Mouse (Mus musculus) embryo, embryonic 11 days (tissue): Measurements from ENCODE around the gene Mrpl2.
A peak's percentile ranks its signal among the peaks of the same experiment; 100 is the strongest.

Source experiments
- DNase-seq: peaks from one replicate; pipeline ENCODE4 v3.0.0-alpha.2; 2015

Mrpl2 gene

DNA sequence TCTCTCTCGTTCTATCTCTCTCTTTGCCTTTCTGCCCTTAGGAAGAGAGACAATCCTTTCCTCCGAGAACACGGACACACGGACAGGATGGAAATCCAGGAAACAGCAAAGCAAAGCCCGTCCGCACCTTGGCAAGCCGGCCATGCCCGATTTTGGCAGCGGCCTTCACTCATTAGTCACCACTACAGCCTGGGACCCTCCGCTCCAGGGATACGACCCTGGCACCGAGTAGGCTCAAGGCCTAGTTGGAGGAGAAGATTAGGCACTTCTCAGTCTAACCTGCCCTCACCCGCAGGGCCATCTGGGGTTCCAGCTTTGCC, 17.6 kb upstream of the Mrpl2 start:
- DNase-seq = peak; percentile 59

DNA sequence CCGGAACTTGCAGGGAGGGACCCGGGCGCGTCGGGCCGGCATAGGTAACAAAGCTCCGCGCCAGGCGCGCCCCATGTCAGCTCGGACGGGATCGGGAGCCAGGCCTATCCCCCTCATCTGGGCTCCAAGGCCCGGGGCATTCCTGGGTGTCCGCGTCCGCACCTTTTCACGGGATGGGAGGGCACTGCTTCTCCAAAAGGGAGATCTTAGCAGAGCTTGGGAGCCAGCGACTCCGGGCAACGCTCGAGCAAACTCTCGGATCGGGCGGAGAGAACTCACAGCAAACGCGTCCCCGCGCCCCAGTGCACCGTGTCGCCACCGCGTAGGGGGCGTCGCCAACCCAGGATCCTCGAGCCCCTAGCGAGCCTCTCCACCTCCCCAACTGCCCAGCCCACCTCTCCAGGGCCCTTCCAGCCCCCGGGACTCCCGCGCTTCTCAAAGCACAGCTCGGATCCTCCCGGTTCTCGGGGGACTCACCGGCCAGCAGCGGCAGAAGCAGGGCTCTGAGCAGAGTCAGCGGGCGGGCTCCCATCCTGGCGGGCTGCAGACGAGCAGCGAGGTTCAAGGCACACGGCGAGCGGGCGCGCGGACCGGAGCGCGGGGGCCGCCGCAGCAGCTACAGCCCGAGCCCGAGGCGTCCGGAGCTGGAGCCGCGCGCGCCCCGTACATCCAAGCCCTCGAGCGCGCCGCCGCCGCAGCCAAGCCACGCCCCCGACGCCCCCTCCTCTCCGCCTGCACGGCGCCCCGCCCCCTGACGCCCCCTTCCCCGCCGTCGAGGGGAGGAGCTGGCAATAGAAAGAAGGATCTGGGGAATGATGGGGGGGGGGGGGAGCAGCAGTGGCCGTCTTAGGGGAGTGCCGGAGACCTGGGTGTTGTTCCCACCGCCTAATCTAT, 17.0 kb upstream of the Mrpl2 start, which contains the start of gene Ptk7:
TSS of gene Ptk7 (minus strand) at position 714 of the 894 bp plus-strand sequence.
- DNase-seq = peak; percentile 95

DNA sequence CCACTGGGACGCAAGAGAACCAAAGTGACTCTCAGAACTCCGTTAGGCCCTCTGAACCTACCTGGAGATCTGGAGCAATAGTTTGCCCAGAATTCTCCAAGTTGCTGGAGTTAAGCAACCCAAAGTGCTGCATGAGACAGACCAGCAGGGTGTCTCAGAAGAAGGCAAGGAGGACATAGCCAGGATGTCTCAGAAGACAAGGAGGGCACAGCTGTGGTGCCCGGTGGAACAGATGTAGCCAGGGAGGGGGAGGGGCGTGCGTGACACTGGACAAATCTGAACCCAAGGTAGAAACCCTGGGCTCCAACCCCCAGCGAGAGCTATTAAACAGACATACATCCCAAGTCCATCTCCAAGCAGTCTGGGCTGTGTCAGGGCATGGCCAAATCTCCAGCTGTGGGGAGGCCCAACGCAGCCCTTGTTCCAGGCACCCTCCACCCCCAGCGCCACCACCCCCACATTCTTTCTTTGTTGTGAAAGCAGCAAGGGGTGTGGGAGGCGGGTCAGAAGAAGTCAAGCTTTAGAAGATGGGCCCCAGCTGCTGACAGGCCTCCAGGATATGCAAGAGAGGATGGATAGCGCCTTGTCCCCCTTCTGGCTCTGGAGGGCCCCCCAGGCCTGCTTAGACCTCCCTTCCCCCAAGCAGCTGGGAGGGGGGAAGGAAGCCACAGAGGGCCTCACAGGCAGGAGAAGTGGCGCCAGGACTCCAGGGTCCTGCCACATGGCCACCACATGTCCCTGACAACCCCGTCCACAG, 16.2 kb upstream of the Mrpl2 start:
- DNase-seq = peak; percentile 80

DNA sequence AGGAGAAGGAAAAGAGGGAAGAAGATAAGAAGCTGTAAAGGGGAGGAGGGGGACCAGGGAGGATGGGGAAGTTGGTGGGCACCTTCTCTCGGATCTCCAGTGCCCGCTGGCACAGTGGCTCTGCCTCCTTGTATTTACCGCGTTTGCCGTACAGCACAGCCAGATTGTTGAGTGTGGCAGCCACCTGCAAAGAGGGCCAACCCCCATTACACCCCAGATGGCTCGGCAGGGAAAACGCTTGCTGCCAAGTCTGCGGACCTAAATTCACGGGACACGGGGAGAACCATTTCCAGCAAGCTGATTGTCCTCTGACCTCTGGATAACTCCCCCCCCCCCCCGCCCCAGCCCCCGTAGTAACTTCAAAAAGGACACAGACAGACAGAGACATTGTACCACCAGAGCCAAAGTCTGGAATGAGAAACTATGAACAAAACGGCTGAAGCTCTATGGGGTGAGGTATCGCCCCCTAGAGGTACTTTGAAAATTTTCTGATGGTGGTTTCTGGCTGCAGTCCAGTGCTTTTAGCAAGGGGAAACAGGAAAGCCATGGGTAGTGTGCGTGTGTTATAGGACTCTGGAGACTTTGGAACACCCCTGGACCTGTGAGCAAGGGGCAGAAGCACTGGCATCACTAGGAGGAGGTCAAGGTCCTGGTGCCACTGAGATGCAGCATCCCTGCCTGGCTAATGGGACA, 9.1 kb upstream of the Mrpl2 start:
- peak; percentile 78 for DNase-seq

DNA sequence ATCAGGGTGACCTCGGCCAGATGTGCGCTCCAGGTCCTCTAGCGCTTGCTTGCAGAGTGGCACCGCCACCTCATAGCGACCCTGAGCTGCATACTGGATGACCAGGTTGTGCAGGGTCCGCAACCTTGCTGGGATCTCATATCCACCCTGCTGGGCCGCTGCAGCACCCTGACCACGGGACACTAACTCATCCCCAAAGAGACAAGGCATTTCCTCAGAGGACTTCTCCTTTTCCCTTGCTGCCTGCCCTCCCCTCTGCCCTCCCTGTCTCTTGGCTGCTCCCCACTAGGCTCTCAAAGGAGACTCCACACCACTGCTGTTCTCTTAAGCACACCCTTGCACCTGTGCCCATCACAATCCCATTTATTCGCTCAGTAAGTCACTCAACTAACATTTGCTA, 6.1 kb upstream of the Mrpl2 start:
- no peak for DNase-seq

DNA sequence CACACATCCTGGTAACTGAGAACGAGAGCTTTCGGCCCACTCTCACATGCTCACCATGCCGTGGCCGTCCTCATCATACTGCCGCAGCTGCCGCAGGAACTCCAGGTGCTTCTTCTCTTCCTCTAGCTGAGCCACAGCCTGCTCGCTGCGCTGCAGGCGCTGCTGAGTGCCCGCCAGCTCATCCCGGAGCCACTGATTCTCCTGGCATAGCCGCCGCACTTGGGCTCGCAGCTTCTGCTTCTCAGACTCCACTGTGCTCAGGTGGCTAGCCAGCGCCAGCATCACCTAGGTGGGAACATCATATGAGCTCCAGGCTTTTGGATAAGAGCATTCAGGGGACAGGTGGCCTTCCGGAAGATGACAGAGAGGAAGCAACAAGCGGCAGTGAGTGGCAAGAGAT, 4.0 kb upstream of the Mrpl2 start:
- DNase-seq = no peak

DNA sequence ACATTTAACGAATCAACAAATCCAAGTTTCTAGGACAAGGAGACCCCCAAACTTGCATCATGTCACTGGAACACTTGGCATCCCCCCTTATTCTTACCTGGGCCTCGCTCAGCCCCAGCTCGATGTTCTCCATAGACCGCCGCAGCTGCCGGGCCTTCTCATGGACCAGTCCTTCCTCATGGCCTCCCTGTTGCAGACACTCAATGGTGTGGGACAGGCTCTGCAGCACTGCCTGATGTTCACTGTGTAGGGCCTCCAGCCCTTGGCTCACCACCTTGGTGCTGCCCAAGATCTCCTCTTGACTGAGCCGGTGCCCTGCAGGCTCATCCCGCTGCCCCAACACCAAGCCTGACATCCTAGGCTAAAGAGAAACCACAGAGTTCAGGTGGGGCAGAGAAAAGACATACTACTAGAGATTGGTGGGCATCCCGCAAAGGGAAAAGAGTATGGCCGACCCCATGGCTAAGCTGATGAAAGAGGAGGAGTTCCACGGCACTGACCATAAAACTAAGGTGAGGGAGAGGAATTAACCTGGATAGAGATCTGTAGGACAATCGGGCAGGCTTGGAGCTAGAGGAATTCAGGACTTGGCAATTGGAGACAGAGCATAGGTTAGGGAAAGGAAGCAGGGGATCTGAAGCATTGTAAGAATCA, 1.8 kb upstream of the Mrpl2 start:
- no peak for DNase-seq

DNA sequence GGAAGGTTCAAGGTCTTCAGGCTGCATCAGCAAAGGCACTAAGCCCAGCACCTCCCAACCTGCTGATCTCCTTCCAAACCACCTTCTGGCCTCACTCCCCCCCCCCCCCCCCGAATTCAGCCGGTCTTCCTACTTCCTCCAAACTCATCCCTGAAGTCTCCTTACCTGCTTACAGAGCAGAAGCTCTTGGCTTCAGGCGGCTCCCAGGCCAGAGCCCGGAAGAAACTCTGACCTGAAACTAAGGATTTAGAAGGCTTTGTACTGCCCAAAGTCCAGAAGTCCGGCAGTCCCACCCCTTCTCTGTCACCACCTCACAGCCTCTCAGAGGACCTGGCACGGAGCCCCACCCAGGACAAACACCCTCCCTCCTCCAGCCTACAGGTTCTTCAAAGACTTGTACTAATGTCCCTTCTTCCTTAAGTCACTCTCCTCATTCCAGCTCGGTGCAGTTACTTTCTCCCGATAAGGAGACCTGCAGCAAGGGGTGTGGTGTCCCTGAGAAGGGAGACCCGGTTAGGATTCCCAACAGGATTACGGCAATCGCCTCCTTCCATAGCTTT, 1.0 kb upstream of the Mrpl2 start:
- peak; percentile 7 for DNase-seq

DNA sequence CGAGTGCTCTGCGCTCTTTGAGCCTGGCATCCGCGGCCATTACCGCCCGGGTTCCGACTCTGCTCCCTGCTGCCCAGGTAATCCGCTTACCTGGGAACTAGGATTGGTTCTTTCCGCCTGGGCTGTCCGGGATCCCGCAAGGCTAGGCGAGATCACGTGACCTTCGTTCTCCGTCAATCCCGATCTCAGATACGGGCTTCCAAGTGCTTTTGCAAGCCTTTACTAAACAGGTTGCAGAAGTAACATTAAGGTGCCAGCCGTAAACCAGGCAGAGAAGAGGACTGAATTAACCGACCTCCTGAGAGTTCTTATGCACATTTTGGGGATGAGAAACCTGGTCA, 263 bp downstream of the Mrpl2 start:
- DNase-seq = no peak

DNA sequence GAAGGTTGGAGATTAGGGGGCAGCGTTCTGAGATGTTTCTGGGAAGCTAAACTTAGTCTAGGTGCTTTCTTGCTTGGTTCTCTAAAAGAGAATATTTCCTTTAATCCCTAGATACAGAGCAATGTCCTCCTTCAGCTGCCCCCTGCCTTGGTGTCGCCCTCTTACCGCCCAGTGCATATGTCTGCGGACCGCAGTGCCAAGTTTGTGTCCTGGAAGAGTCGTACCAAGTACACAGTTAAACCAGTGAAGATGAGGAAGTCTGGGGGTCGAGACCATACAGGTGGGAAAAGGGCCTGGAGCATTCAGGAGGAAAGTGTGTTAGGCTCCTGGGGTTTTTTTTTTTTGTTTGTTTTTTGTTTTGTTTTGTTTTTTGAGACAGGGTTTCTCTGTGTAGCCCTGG, 1.2 kb downstream of the Mrpl2 start:
- no peak for DNase-seq

DNA sequence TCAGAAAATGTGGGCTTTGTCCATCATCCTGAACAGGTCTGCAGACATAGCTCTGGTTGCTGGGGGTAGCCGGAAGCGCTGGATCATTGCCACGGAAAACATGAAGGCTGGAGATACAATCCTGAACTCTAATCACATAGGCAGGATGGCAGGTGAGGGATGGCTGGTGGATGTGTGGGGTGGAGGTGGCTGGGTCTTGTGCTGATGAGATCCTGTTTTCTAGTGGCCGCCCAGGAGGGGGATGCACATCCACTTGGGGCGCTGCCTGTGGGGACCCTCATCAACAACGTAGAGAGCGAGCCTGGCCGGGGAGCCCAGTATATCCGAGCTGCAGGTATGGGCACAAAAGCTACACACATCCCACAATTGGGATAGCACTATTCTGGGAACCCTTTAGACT, 2.4 kb downstream of the Mrpl2 start:
- no peak for DNase-seq

DNA sequence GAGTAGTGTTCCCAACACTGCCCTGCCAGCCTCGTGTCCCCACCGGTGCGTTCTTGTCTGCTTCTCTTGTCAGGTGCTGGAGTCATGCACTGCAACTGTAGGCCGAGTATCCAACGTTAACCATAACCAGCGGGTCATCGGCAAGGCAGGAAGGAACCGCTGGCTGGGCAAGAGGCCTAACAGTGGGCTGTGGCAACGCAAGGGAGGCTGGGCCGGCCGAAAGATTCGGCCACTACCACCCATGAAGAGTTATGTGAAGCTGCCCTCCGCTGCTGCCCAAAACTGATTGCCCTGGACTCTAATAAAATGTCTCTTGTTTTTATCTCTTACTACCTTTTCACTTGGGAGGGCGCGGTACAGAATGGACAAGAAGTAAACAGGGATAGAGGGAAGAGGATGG, 3.8 kb downstream of the Mrpl2 start:
- no peak for DNase-seq

DNA sequence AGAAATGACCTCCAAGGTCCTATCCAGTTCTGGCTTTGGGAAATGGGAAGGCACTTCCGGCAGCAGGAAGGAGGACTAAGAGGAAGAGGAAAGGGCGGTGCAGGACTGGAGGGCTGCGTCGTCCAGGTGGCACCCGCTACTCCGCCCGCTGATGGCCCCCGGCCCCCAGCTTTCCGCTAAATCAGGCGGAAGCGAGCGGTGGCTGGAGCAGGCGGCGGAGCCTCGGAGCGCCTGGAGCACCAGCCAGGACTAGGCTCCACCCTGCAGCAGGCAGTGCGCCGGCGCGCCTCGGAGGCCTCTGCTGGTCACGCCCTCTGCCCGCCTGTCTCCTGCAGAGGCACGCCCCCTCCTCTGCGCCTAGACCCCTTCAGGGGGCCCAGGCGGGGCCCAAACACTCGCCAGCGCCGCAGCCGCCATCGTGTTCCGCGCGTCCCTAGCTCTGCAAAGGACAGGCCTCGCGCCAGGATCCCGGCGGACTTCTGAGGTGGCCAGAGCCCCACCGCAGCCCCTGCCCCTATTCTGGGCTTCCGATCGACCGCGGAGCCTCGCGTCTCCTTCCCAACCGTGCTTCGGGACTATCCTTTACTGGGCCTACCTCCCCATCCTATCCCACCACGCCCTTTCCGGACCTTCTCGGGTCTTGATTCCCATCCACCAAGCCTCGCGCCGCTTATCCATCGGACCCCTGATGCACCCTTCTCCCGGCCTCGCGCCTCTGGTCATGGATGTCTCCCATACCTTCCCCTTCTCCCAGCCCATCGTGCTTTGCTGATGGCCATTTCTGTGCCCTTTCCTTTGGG, 4.4 kb downstream of the Mrpl2 start, which contains the start of gene Cul7:
TSS of gene Cul7 (plus strand) at position 106 of the 800 bp plus-strand sequence.
- DNase-seq = peak; percentile 97

DNA sequence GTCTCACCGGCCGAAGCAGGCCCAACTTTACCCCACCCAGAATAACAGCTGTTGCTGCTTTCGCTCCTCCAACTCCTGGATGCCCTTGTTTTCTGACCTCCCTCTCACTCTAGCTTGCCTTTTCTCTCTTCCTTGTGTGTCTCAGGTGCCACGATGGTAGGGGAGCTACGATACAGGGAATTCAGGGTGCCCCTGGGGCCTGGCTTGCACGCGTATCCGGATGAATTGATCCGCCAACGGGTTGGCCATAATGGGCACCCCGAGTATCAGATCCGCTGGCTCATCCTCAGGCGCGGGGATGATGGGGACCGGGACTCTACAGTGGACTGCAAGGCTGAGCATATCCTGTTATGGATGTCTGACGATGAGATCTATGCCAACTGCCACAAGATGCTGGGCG, 5.3 kb downstream of the Mrpl2 start:
- DNase-seq = no peak

DNA sequence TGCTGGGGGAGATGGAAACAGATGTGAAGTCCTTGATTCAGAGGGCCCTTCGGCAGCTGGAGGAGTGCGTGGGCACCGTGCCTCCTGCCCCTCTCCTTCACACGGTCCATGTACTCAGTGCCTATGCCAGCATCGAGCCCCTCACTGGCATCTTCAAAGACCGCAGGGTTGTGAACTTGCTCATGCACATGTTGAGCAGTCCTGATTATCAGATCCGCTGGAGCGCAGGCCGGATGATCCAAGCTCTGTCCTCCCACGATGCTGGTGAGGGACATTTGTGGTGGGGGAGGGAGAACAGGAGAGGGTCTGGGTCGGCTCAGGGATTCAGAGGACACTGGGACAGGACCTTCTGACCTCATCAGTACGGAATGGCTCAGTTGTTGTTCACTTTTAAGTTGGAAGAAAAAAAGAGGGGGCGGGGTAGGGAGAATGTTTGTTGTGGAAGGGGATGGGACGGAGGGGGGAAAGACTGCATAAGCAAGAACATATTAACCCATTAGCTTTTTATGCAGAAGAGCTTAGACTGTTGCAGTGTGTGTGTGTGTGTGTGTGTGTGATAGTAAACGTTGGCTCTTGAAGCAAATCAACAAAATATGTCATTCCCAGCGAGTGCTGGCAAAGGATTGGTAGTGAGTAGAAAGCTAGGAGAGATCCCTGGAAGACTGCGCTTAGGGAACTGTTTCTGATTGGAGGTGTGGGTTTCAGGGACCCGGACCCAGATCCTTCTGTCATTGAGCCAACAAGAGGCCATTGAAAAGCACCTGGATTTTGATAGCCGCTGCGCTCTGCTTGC, 5.9 kb downstream of the Mrpl2 start:
- DNase-seq = no peak

DNA sequence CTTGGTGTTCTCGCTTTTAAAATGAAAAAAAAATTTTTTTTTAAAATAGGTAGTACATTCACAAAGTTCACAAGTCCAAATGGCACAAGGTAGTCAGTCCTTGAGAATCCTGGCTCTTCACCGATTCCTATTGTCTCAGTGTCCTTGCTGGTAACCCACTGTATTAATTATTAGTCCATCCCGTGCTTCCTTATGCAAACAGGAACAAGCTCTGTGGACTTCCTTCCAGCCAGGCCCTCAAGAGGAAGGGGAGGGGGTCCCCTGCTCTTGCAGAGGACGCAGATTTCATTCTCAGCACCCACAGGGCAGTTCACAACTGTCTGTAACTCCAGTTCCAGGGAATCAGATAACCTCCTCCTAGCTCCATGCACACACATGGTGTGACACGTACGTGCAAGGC, 10.0 kb downstream of the Mrpl2 start:
- DNase-seq = no peak

DNA sequence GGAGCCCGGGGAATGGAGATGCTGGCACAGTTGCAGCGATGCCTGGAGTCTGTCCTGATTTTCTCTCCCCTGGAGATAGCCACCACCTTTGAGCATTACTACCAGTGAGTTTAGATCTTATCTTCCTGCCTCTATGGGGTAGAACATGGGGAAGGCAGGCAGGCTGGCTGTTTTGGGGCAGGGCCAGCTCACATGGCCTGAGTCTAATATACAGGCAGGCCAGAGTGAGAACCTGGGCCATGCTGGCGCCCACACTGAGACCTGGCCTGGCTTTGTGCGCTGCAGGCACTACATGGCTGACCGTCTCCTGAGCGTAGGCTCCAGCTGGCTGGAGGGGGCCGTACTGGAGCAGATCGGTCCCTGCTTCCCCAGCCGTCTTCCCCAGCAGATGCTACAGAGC, 15.3 kb downstream of the Mrpl2 start:
- DNase-seq = no peak

DNA sequence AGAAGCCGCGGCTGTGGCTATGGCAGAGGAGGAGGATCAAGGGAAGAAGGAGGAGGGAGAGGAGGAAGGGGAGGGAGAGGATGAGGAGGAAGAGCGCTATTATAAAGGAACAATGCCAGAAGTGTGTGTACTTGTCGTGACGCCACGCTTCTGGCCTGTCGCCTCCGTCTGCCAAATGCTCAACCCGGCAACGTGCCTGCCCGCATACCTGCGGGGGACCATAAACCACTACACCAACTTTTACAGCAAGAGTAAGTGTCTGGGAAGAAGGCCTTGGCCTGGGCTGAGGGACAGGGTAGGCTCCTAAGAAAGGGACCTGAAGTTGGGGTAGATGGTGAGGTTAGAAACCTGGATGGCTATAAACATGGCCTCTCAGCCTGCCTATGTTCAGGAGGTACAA, 16.0 kb downstream of the Mrpl2 start:
- DNase-seq = no peak

DNA sequence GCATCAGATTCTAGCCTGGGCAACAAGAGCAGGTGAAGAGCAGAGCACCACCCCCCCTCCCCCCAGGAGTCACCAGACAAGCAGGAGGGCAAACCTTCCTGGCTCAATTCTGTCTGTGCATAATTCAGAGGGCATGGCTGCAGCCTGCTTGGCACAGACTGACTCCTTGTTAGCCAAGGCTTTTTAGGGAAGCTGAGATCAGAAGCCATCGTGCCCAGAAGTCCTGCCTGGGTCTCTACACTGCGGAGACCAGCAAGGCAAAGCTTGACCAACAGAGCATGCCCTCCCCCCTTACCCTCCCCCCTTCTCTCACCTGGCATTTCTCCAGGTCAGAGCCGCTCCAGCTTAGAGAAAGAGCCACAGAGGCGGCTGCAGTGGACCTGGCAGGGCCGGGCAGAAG, 16.7 kb downstream of the Mrpl2 start:
- no peak for DNase-seq

DNA sequence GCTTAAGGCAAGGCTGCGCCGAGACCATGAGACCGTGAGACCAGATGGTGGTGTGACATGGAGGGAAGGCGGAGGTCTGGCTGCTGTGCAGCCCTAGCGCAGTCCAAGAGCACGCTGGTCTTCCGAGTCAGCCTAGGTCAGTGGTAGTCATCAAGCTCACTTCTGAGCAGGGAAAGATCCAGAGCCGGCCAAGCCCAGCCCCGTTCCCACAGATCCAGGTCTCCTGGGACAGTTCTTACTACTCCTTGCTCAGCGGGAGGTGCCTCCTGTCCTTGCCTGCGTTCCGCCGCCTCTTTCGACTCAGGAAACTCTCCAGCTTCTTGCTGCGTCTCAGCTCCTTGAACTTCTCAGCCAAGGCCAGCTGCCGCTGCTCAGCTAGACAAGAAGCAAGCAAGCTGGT, 21.7 kb downstream of the Mrpl2 start:
- no peak for DNase-seq

DNA sequence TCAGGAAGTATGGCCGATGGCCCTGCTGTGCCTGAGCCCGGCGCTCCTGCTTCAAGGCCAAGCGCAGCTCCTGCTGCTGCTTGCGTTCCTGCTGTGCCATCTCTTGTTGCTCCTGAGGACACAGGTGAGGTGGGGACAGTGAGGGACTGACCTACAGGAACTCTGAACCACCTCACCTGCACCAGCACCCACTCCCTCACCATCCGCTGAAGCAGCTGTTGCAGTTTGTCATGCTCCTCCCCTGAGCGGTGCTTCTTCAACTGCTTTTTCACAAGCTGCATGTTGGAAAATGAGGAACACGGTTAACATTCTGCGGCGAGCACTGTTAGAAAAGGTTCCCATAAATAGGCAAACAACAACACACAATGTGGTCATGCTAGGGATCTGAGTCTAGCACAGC, 23.9 kb downstream of the Mrpl2 start:
- no peak for DNase-seq
